Mouse (Mus musculus) bone marrow, adult 2 months (tissue): ENCODE data around the gene Zscan2.

ENCODE experiments used
- CTCF ChIP-seq: fragments of 200-500 bp; IDR thresholded peaks from 2 replicates; pipeline ENCODE4 v1.5.1; 2011; ENCODE audit warnings: low read length, control low read depth; ENCODE audit not compliant: control insufficient read depth, insufficient read depth
- POLR2A ChIP-seq: fragments of 200-500 bp; IDR thresholded peaks from 2 replicates; pipeline ENCODE4 v1.6.1; 2011; ENCODE audit warnings: low read depth, mild to moderate bottlenecking, control low read depth, low read length, borderline replicate concordance; ENCODE audit not compliant: control insufficient read depth

DNA sequence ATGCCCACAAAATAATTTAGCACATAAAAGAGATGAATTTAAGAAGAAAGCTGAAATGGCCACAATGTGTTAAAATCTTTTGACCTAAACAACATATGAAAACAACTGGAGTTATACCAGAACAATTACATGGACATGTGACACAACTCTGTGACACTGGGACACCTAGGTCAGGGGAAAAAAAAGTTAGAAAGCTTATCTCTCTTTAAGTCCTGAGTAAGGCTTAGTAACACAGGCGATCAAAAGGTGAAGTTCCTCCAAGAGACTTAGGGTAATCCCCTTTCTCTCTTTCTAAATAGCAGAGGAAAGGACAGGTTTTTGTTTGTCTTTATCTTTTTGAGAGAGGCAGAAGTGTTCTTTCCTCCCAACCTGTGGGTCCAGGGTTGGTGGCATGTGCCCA is 20.5 kb upstream of the Zscan2 start:
- TF ChIP-seq POLR2A (no peak), CTCF (no peak)
